Mouse (Mus musculus): Measurements from ENCODE around the gene Gjb4.

The Gjb4 gene

DNA sequence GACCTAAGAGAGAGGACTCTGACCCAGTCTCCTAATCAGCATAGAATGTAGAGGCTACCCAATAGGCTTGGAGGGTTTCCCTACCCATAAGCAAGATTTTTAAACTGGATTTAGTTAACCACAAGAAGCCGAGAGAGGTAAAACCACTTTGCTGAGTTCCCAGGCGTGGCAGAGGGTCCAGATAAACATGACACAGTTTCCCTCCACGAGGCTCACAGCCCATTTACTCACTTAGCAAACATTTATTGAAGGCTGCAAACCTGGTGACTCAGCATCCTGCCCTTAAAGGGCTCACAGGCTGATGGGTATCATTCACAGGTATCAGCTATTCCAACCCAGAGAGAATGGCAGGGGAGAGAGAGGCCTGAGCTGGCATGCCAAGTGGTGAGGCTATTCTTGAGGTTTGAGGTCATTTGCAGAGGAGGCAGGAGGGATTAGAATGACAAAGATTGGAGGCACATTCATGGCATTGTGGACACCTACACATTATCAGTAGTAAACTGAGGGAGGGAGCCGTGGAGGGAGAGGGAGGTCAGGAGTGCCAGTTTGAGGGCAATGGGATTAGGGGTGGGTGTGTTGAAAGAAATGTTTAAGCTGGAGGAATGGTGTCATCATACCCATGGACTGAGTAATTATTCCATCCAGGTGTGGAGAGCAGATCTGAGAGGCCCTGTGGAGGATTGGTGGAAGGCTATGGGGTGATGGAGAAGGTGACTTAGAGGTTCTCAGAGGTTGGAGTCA lies 4.2 kb downstream of the Gjb4 start:
- DNase-seq: no peak

DNA sequence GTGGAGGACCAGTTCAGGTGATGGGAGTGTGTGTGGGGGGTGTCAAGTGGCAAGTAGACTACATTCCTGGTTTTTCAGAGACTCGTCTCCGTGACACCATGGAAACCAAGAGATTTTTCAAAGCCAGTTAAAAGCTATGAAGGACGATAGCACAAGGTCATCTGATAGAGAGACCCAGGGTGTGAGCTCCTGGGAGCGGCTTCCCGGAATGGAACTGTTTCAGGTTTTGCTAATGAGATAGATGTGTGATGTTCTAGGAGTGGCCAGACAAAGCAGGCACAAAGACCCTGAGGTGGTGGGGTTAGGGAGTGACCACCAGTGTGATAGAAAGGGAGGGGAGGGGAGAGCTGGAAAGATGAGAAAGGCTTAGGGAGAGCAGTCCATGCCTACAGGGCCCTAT lies 8.9 kb downstream of the Gjb4 start:
- DNase-seq: no peak

DNA sequence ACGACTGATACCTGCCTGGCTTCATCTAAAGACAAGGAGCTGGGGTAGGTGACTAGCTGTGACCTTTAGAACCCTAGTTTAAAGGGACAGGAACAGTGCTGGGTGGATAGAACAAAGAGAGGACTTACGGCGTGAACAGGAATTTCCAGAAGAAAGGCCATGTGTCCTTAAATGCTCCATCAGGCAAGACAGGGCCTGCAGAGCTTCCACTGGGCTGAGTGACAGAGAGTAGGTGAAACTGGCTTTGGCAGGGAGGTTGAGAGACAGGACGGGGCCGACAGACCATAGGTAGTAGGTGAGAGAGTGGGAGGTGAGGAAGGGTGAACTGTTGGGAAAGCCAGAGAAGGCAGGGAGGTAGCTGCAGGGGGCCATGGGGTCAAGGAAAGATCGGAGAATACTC lies 12.5 kb downstream of the Gjb4 start:
- no peak for DNase-seq

DNA sequence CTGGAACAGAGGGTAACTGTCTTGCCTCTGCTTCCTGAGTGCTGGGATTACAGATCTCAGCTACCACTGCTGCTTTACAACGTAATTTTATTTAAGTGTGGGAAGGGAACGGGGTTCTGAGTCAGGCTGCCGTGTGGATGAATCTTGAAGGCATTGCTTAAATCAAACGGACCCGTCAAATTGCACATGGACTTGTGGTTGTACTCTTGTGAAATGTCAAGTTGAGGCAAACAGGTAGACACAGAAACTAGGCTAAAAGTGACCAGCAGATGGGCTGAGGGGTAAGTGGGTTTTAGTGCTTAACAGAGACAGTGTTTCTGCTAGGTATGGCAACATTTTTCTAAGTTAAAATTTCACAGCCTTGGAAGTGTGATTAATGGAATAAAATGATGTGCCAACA lies 16.2 kb downstream of the Gjb4 start:
- DNase-seq: no peak

DNA sequence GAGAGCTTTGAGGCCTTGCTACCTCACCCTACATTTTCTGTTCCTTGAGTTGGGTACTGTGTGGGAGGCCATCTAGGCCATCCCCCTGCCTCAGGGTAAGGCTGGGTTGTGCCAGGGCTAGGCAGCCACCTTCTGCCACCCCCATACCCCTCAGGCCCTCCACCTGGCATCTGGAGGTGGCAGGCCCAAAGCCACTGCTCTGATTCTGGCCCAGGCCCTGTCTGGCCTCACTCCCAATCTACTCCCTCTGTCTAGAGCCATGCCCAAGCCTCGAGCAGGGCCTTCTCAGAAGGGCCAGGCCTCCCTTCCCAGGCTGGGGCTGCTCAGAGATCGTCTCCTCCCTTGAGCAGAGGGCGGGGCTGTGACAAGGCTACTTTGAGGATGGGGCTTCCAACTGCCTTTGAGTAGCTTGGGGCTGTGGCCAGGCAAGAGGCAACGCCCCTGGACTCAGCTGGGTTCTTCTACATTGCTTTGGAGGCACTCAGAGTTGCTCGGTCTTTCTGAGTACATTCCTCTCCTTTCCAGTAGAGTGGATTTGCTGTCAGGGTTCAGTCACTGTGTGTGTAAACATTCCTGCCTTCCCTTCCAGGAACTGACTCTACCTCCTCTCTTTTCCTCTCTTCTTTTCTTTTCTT lies 18.9 kb downstream of the Gjb4 start:
- DNase-seq: no peak

DNA sequence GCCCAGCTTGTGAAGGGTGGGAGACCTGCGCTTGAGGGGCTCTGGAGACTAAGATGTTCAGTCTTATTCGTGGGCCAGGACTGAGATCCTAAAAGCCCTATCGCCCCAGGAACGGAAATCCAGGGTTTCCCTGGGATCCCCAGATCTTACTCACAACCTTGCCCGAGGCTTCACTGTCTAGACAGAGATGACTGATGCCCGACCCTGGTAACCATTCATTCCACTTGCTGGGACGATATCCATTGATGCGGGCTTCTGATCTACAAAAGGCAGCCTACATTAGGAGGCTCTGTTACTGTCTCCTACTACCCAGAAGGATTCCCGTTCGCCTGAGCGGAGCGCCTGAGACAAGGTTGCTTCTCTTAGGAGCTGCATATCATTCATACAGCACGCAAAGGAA lies 22.7 kb downstream of the Gjb4 start:
- DNase-seq: no peak

DNA sequence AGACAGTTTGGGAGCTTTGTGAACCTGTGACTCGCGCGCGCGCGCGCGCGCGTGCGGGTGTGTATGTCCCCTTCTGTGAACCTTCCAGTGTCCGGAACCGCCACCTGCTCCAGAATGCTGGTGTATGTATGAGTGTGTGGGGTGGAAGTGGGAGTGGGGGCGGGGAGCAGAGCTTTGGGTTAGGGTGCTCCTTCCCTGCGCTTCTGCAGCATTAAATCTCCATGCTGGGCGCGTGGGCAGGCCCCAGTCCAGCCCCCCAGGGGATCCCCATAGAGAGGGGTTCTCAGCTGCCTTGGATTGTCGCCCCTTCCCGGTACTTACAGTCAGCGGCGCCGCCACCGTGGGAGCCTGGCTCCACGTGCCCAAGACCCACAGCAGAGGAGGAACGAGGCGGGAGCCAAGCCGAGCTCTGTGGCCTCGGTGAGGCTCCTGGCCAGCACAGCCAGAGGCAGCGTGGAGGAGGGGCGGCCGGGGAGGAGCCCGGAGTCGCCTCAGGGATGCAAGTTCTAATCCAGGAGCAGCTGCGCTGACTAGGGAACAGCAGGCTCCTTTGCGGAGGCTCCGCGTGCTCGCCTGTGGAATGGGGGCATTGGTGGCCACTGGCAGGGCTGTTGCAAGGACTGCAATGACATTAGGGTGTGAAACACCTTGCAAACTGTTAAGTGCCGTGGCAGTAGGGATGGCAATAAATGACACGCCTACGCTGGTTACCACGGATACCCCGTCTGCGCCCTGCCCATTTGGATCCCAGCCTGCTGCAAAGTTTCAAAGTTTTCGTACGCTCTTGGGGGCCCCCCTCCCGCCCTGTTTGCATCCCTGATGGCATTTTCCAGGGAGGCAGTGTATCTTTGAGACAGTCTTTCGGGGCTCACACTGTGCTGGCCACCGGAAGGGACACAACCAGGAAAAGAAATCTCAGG lies 23.4 kb downstream of the Gjb4 start, which contains the start of gene Gjb3:
TSS of gene Gjb3 (minus strand) at position 664 of the 920 bp plus-strand sequence.
- DNase-seq: no peak

DNA sequence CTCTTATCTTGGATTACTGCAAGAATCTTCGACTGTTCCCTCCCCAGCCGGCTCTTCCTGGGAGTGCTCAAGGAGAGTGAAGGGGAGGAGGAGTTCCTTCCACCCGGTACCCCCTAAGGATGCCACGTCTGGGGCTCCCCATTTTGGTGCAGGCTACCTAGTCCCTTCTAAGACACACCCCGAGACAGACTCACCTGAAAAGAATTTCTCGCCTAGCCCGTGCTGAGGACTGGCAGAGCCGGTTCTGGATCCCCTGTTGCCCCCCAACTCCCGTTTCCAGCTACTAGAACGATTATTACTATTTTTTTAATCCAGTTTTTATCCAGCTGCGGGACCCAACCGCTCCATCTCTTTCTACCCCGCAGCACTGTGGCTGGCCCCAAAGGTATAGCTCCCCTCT lies 24.1 kb downstream of the Gjb4 start:
- DNase-seq: no peak

DNA sequence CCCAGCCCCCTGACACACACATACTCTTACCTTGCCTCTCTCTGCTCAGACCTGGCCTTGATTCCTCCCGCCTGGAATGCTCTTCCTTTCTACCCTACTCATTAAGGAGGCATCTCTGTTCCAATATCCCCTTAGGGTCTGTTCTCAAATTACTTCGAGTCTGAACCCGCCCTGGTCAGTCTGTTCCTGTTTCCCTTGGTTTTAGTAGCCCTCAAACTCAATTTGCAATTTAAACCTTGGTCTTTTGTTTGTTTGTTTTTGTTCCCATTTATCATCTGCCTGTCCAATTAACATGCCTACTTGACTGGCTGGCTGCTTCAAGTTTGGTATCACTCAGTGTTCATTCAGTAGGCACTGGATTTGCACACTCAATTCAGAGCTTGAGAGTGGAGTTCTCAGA lies 24.8 kb downstream of the Gjb4 start:
- no peak for DNase-seq

DNA sequence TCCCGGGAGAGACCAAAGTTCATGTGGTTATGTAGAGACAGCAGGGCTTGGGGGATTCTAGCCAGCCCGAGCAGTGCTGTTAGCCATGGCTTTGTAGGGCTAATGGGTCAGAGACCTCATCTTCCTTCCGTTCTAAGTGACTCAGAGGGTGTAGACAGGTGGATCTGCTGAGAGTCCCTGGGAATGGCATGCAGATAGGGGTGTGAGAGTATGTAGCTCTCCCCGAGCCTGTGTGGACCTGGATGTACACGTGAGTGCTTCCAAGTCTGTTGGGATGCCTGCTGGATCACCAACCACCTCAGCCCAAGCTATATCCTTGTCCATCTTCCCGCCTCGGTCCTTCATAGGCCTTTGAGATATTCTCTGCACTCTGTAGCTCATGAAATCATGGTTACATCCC lies 25.5 kb downstream of the Gjb4 start:
- DNase-seq: no peak

DNA sequence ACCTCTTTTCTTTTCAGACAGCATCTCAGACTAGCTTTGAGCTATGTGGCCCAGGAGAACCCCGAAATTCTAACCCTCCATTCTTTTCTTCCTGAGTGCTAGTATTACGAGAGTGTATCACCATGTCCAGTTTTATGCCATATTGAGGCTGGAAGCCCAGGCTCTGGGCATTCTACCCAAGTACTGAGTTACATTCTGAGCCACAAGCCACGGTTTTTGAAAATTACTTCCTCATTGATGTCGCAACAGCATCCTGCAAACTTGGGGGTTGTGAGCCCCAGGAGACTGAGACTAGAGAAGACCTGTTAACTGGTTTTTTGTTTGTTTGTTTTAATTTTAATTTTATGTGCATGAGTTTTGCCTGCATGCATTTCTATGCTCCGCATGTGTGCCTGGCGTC lies 26.1 kb downstream of the Gjb4 start:
- no peak for DNase-seq

DNA sequence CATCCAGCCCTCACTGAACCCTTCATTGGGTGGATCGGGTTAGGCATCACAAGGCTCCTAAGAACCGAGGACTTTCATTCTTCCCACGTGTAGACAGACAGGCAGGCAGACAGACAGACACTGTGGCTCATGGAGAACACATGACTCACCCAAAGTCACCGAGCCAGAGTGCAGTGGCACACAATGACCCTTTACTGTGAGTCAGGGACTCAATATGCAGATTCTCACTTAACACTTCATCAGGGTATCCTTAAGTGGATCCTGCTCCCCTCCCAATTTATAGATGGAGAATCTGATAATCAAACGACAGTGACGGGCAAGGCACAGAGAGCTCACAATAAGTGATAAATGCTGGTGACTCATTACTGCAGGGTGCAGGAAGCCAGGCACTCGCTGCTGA lies 26.6 kb downstream of the Gjb4 start:
- no peak for DNase-seq

DNA sequence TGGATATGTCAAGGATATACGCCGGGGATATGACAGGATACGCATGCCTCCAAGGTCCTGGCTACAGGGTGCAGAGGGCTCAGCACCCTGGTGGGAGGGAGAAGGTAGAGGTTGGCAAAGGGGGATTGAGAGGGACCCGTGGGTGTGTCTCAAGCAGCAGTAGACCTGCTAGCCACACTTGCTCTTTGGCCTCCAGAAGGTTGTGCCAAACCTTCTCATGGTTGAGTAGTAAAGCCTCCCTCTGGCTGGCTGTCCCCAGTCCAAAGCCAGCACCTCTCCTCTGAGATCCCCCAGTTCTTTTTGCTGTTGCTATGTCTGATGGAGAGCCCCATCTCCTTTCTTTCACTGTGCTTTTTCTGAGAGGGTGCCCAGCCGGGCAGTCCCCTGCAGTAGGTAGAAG lies 28.6 kb downstream of the Gjb4 start:
- DNase-seq: no peak

DNA sequence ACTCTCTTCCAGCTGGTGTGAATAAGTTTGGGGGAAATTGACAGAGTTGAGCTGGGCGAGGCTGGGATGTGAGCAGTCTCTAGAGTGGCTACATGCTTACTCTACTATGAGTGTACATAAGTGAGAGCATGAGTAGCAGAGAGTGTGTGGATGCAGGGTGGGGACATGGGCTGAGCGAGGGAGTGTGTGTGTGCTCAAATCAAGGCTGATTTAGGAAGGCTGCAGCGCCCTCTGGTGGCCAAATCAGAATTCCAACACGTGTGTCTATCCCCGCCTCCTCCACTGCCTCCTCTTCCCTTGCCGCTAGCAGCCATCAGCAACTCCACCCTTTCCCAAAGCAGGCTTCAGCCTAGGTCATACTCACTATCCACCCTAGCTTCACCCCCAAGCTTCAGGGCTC lies 29.1 kb downstream of the Gjb4 start:
- peak; percentile 81 for DNase-seq

DNA sequence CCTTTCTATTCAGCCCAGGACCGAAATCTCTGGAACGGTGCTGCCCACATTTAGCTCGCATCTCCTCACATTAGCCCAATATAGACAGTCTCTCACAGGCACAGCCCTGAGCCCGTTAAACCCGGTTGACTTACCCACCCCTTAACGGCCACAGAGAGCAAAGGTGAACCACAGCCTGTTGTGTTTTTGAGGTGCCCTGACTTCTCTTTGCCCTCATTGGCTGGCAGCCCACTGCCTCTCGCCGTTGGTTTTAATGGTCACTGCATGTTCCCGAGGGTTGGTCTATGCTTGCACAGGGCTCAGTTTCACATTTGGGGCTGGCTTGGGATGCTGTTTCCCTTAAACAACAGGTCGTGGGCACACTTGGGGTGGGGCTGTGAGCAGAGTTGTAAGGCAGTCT lies 29.6 kb downstream of the Gjb4 start:
- no peak for DNase-seq

DNA sequence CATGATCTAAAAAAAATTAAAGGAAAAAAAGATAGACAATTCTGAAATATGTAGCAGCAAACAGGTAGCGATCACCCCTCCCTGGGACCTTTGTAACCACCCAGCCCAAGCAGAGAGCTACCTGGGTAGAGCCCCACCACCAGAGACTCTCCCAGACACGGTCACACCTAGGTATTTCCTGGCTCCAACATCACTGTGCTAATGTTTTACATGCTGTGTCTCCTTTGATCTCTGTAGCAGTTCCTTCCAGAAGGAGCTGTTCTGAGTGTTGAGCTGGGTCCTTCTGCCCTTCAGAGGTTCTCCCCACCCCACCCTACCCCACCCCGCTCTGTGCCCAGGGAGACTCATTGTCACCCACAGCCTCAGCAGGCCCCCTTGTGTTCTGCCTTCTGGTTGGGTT lies 30.2 kb downstream of the Gjb4 start:
- no peak for DNase-seq

DNA sequence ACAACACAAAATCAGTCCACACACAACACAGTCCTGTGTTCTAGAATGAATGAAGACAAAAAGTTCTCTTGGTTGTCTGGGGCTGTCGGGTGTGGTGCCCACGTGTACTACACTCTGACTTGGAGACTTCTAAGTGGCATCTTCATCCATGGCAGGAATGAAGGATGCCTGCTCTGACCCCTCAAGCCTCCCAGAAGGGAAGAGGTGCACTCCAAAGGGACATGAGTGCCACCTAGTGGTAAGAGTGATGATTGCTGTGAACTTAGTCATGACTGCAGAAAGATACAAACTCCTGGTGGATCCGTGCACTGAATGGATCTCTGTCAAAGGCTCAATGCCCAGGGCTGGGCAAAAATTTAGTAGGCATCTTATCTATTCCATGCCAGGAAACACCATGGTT lies 34.3 kb downstream of the Gjb4 start:
- peak; percentile 39 for DNase-seq

DNA sequence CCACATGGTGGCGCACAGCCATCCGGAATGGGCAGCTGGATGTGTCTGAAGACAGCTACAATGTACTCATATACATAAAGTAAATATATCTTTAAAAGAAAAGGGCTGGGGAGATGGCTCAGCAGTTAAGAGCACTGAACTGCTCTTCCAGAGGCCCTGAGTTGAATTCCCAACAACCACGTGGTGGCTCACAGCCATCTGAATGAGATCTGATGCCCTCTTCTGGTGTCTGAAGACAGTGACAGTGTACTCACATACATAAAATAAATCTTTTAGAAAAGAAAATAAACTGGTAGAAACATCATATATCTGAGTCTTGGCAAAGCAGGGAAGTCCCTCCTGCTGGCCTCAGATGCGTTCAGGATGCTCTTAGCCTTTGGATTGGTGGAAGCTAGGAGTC lies 36.7 kb downstream of the Gjb4 start:
- no peak for DNase-seq

DNA sequence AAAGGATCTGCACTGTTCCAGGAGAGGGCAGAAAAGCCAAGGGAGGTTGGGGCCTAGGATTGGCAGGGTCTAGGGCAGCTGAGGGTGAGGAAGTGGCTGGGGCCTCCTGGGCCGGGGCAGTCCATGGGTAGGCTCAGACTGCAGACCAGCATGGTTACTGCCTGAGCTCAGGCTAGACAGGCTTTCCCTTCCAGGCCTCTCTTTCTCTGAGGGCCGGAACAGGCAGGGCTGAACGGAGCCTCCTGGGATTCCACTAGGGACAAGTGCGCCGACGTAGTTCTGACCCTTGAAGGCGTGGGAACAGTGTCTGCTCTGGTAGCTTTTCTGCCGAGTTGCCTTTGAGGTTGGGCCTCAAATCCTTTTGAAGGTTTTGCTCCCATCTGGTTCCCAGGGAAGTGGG lies 38.1 kb downstream of the Gjb4 start:
- DNase-seq: no peak

DNA sequence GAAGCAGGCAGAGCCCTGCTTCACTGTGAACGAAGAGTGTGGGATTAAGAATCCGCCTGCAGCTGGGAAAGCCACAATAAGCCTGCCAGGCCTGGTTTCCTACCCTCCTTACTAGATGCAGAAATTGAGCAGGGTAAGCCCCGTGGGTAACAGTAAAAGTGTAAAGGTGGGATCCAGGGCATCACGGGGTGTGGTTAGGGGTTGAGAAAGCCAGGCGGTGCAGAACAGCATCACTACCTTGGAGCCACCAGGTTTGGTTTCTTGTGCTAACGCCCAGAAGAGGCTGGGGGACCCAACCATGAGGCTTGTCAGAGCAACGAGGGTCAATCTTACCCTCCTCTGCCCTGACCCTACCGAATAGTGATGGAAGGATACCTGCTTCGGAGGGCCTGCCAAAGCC lies 39.3 kb downstream of the Gjb4 start:
- no peak for DNase-seq

DNA sequence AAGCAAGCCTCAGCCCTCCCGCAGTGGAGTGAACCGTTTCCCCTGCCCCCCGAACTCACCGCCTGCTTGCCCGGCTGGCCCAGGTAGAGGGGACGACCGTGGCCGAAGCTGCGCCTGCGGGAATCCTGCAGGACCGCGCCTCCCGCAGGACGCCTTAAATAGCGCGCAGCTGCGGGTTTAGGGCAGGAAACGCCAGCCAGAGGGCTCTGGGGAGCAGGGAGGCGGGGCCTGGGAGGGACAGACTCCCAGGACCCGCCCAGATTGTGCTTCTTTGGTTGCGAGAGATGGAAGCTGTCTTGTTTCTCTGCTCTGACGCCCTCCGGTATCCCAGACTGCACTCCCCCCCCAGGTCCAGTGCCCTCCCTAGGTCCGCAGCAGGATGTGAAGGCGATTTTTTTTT lies 40.0 kb downstream of the Gjb4 start, which contains the start of gene Gja4:
TSS of gene Gja4 (minus strand) at position 179 of the 400 bp plus-strand sequence.
- peak; percentile 73 for DNase-seq

DNA sequence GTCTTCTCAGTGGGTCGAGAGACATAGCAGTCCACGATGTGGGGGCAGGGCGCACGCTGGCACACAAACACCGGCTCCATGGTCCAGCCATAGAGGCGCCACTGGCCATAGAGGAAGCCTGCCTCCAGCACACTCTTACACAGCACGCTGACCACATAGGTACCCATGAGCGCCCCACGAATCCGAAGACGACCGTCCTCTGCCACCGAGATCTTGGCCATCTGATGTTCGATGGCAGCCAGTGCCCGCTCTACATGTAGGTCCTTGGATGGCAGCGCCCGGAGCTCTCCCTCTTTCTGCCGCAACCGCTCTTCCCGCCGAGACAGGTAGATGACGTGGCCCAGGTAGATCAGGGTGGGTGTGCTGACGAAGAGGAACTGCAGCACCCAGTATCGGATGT lies 41.5 kb downstream of the Gjb4 start:
- no peak for DNase-seq

DNA sequence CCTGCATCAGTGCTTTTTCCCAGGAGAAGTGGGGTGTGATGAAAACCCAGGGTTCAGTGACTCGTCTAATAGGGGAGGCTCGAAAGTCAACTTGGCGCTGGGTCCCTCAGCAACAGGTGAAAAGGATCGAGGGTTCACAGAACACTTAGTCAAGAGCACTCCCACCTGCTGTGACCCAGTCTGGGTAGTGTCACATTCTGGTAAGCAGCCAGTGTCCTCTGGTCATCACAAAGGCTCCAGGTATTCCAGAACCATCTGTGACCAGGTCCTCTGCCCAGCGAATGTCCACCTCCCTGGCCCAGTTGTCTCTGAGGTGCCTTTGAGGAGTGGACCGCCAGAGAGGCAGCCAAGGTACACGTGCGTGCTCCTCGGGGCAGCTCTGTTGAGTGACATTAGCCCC lies 42.3 kb downstream of the Gjb4 start:
- DNase-seq: no peak

DNA sequence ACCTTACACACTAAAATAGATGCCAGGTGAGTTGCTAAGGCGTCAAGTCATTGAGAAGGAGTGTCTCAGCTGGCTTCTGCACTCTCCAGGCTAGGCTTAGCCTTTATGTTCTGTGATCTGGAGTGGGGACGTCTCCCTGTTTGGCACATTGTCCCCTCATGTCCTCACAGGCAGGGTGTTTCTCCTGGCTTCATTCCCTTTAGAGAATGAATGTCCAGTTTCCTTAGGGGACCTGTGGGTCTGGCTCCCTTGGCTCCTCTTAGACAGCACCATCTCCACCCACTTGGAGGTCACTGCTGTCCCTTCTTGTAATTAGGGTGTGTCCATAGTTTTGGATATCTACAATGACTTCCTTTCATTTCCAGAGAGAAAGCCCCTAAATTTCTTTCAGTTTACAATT lies 47.0 kb downstream of the Gjb4 start:
- DNase-seq: no peak

Measured in liver (tissue).